Mouse (Mus musculus): ENCODE data around the gene Mrpl55. TPM values are rescaled to one million over a fixed set of nuclear protein-coding genes. Genes with fewer than 3 reads are reported as not detected.

Gene Mrpl55
- total and polyA plus RNA-seq, 3 experiments = 68.5 to 75.5 TPM; not detected in 1

- peaks cover 15 to 28% of the 10 kb centered on the region in 2 experiments for H3K36me3 ChIP-seq (ENCODE audit: control insufficient read depth in 1 of 2, insufficient read depth in 2 of 2, low read length in 2 of 2)
- H3K9ac ChIP-seq (ENCODE audit: control insufficient read depth, low read depth, low read length, poor library complexity, severe bottlenecking) = peak overlapping the region; percentile 82
- 0 out of 2 replicates have a peak overlapping the region, but pooled peaks have one; percentile 7 for H3K27ac ChIP-seq (ENCODE audit: control insufficient read depth, low read depth, low read length)
- peaks cover 22% of the 10 kb centered on the region for H3K79me2 ChIP-seq (ENCODE audit: control insufficient read depth, insufficient read depth, low read length, poor library complexity)
- no peaks in the 10 kb centered on the region for H3K9me3 ChIP-seq (replicated peaks; ENCODE audit: insufficient read depth, low read length)
- H3K4me1 ChIP-seq (ENCODE audit: control insufficient read depth in 1 of 2, insufficient read depth in 2 of 2, low read length in 2 of 2) = peaks cover 2 to 15% of the 10 kb centered on the region in 2 experiments; a peak in 3 of 4 replicates
- DNase-seq (ENCODE audit: low read depth, low spot score) = peak; percentile 85
- H3K4me3 ChIP-seq (ENCODE audit: control insufficient read depth in 1 of 2, insufficient read depth in 1 of 2, low read depth in 2 of 2, low read length in 2 of 2) = peak overlapping the region; percentile 61 to 85
- no peaks in the 10 kb centered on the region for H3K27me3 ChIP-seq (ENCODE audit: control insufficient read depth in 1 of 2, insufficient read depth in 2 of 2, low read length in 2 of 2)
- TF ChIP-seq GABPA (IDR thresholded peaks at IDR 0.05; ENCODE audit: low read depth, low read length) (no peak), CHD1 (IDR thresholded peaks at IDR 0.05; ENCODE audit: low read depth, low read length) (no peak), EP300 (IDR thresholded peaks at IDR 0.05; ENCODE audit: low read depth in 1 of 2, low read length in 2 of 2) (no peak; a peak in 1 of 4 replicates), ELF1 (IDR thresholded peaks at IDR 0.05; ENCODE audit: low read depth, low read length) (no peak), POLR2A (IDR thresholded peaks at IDR 0.05; ENCODE audit: control insufficient read depth in 1 of 2, insufficient read depth in 1 of 2, low read depth in 1 of 2, low read length in 2 of 2, poor library complexity in 1 of 2) (no peak), RAD21 (IDR thresholded peaks at IDR 0.05; ENCODE audit: low read depth, low read length) (peak; percentile 47), CTCF (IDR thresholded peaks at IDR 0.05 in 2 of 3, conservative IDR thresholded peaks at IDR 0.05 in 1 of 3; ENCODE audit: control insufficient read depth in 1 of 3, insufficient read depth in 1 of 3, low read depth in 2 of 3, low read length in 3 of 3, poor library complexity in 1 of 3, severe bottlenecking in 1 of 3) (peak; percentile 55 to 73 (median 66)), SIN3A (IDR thresholded peaks at IDR 0.05; ENCODE audit: low read length) (0 out of 2 replicates have a peak, but pooled peaks have one; percentile 64), BHLHE40 (IDR thresholded peaks at IDR 0.05; ENCODE audit: borderline replicate concordance, low read depth, low read length) (no peak), MEF2A (IDR thresholded peaks at IDR 0.05; ENCODE audit: extremely low read depth, insufficient replicate concordance, low read depth, low read length, poor library complexity, severe bottlenecking) (no peak), ZC3H11A (IDR thresholded peaks at IDR 0.05; ENCODE audit: low read depth, low read length) (no peak), GATA1 (IDR thresholded peaks at IDR 0.05; ENCODE audit: low read depth, low read length) (no peak), NRF1 (IDR thresholded peaks at IDR 0.05; ENCODE audit: insufficient read depth, low read depth, low read length, poor library complexity, severe bottlenecking) (peak; percentile 37; the same call in 1 of the 2 replicates), MAFK (IDR thresholded peaks at IDR 0.05; ENCODE audit: borderline replicate concordance, low read depth, low read length) (no peak), UBTF (IDR thresholded peaks at IDR 0.05; ENCODE audit: borderline replicate concordance, insufficient read depth, low read depth, low read length) (no peak), ZMIZ1 (IDR thresholded peaks at IDR 0.05; ENCODE audit: low read depth, low read length) (0 out of 2 replicates have a peak, but pooled peaks have one; percentile 28), SMC3 (IDR thresholded peaks at IDR 0.05; ENCODE audit: low read depth, low read length) (peak; percentile 59), MAX (IDR thresholded peaks at IDR 0.05; ENCODE audit: low read length) (peak; percentile 49; the same call in 1 of the 2 replicates), USF1 (IDR thresholded peaks at IDR 0.05; ENCODE audit: low read depth, low read length) (no peak), TAL1 (IDR thresholded peaks at IDR 0.05; ENCODE audit: low read length) (no peak), MXI1 (IDR thresholded peaks at IDR 0.05; ENCODE audit: low read depth, low read length) (peak; percentile 60; the same call in 1 of the 2 replicates), ETS1 (IDR thresholded peaks at IDR 0.05; ENCODE audit: low read depth, low read length) (0 out of 2 replicates have a peak, but pooled peaks have one; percentile 10)
Observed at GRCm38 (mm10) chr11:59209003-59209441, 6.7 kb downstream of the Mrpl55 start.
